Mouse (Mus musculus) embryonic fibroblast, embryonic 13.5 days (primary cell): Measurements from ENCODE around the gene Plekha4.

Experiments used
- CTCF ChIP-seq: IDR thresholded peaks from 2 replicates; pipeline ENCODE4 v1.5.1; 2011; ENCODE audit warnings: mild to moderate bottlenecking, control low read depth, low read length, moderate library complexity, borderline replicate concordance; ENCODE audit not compliant: insufficient read depth
- POLR2A ChIP-seq: IDR thresholded peaks from 2 replicates; pipeline ENCODE4 v1.6.1; 2011; ENCODE audit warnings: low read depth, mild to moderate bottlenecking, control low read depth, low read length, moderate library complexity

- TF ChIP-seq CTCF: no peak
- no peak for TF ChIP-seq POLR2A
Measured at GRCm38 (mm10) chr7:45482166-45482565, 44.0 kb upstream of the Plekha4 start.
